Mouse (Mus musculus) liver, embryonic 16.5 days (tissue): ENCODE results near the gene Hoxa3. TPM values are rescaled to one million over a fixed set of nuclear protein-coding genes. Genes with fewer than 3 reads are reported as not detected.

Source experiments
- ATAC-seq: fragments of 200-750 bp; cut with Nextera tagmentation; 2 replicates; pipeline ENCODE4 v1.8.0; 2017; ENCODE audit warnings: low read depth, mild to moderate bottlenecking, moderate number of reproducible peaks, moderate library complexity
- H3K27ac ChIP-seq: fragments of 300-500 bp; sonication (generic); 2 replicates; pipeline ENCODE4 v1.5.1; 2014; ENCODE audit warnings: mild to moderate bottlenecking, low read length
- H3K27me3 ChIP-seq: fragments of 300-500 bp; sonication (generic); 2 replicates; pipeline ENCODE4 v1.6.1; 2014; ENCODE audit warnings: low read depth, low read length, mixed read lengths; ENCODE audit not compliant: control insufficient read depth, insufficient read depth
- H3K36me3 ChIP-seq: fragments of 300-500 bp; sonication (generic); 2 replicates; pipeline ENCODE4 v1.6.1; 2014; ENCODE audit warnings: mild to moderate bottlenecking; ENCODE audit not compliant: control insufficient read depth, insufficient read depth
- H3K4me1 ChIP-seq: fragments of 300-500 bp; sonication (generic); 2 replicates; pipeline ENCODE4 v1.6.1; 2014; ENCODE audit warnings: low read depth, low read length, mixed read lengths; ENCODE audit not compliant: control insufficient read depth
- H3K4me2 ChIP-seq: fragments of 300-500 bp; sonication (generic); 2 replicates; pipeline ENCODE4 v1.6.1; 2014; ENCODE audit warnings: low read depth, low read length, mixed read lengths
- H3K4me3 ChIP-seq: fragments of 300-500 bp; sonication (generic); 2 replicates; pipeline ENCODE4 v1.5.1; 2014; ENCODE audit warnings: low read depth, mild to moderate bottlenecking, low read length
- H3K9ac ChIP-seq: fragments of 300-500 bp; sonication (generic); 2 replicates; pipeline ENCODE4 v1.6.1; 2014; ENCODE audit warnings: low read depth, low read length
- H3K9me3 ChIP-seq: fragments of 300-500 bp; sonication (generic); replicated peaks from 2 replicates; pipeline ENCODE4 v1.6.1; 2016; ENCODE audit warnings: low read length; ENCODE audit not compliant: control insufficient read depth
- WGBS: fragments of 180-500 bp; shearing (Covaris S2); extraction: QIAGEN DNeasy Blood & Tissue Kit; methylation state at CpG from one replicate; pipeline ENCODE4 v1.1.7; 2014; ENCODE audit not compliant: insufficient replicate concordance; 5-methylcytosine and 5-hydroxymethylcytosine counted together
- polyA plus RNA-seq: library from polyadenylated mRNA; unstranded; fragments of >200 nt; fragmentation: Nextera tagmentation; extraction: Ambion mirVana; gene quantifications from 2 replicates; pipeline ENCODE4 v1.2.1, GENCODE M21; 2015

Hoxa3 gene
- polyA plus RNA-seq, 1 experiment from 2014 or later: 0.27 TPM

DNA sequence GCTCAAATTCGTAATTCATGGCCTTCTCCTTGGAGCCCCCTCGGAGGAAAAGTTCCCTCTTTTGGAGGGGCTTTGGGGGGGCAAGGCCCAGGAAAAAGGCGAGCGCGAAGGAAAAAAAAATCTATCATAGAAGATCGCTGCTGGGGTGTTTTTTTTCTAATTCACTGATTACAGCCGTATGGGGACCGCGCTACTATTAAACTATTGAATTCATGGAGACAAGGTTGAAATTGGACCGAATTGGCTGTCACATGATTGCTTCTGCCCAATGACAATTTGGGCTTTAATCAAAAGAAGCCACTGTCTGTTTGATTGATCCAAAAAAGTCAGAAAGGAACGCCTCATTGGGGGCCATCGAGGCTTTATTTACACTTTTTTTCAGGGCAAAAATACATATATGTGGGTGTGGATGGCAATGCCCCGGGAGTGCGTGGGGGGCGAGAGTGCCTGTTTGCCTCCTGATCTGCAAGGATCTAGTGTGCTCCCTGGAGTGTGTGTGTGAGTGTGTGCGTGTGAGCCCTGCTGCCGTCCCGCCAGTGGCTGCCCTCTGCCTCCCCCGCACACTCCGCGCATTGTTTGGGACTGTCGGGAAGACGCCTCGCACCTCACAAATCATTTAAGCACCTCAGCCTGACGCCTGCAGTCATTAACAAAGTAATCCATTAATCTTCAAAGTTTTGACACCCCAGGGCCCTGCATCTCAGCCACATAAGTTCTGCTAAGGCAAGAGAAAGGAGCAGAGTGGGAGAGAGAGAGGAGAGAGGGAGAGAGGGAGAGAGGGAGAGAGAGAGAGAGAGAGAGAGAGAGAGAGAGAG lies 48.3 kb downstream of the Hoxa3 start, which contains the start of gene Hoxa2:
Gene Hoxa2 (minus strand): TSS at position 206 of the 815 bp plus-strand sequence.
- H3K4me3 ChIP-seq: peak within 1 kb of the TSS; percentile 30
- H3K27ac ChIP-seq: no peak within 1 kb of the TSS
- H3K9me3 ChIP-seq: no peaks in the 10 kb centered on the region
- ATAC-seq: no peak
- peaks cover 93% of the 10 kb centered on the region for H3K27me3 ChIP-seq
- H3K4me2 ChIP-seq: 0 out of 2 replicates have a peak within 1 kb of the TSS, but pooled peaks have one; percentile 0
- H3K36me3 ChIP-seq: no peaks in the 10 kb centered on the region
- no peak within 1 kb of the TSS for H3K9ac ChIP-seq
- no peaks in the 10 kb centered on the region for H3K4me1 ChIP-seq
- 2% methylated on average over 25 of the region's 25 CpGs for WGBS

DNA sequence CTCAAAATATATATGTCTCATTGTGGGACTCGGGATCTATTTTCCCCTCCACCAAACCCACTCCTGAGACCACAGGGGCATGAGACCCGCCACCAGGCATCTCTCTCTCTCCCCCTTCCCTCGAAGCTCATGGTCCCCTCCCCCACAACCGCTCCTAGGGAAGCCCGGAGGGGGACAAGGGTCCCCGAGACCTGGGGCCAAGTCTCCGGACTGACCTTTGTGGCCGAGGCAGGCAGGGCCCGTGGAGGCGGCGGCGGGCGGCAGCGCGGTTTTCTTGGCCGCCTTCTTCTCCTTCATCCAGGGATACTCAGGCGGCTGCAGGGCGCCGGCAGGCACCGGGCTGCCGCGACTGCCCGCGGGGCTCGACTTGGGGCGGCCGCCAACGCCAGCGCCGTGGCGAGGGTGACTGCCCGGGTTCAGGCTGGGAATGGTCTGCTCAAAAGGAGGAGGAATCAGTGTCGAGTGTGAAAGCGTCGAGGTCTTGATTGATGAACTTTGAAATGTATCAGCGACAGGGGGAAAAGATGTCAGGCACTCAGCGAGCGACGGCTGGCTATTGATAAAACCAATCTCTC lies 49.0 kb downstream of the Hoxa3 start:
- Histone ChIP-seq H3K4me2 (0 out of 2 replicates have a peak overlapping the region, but pooled peaks have one; percentile 0), H3K27me3 (peaks cover 94% of the 10 kb centered on the region), H3K36me3 (no peaks in the 10 kb centered on the region), H3K27ac (no peak overlapping the region), H3K4me1 (no peaks in the 10 kb centered on the region), H3K9me3 (no peaks in the 10 kb centered on the region), H3K4me3 (peak overlapping the region; percentile 30), H3K9ac (no peak overlapping the region)
- ATAC-seq: no peak
- 1% methylated on average over 39 of the region's 39 CpGs for WGBS

DNA sequence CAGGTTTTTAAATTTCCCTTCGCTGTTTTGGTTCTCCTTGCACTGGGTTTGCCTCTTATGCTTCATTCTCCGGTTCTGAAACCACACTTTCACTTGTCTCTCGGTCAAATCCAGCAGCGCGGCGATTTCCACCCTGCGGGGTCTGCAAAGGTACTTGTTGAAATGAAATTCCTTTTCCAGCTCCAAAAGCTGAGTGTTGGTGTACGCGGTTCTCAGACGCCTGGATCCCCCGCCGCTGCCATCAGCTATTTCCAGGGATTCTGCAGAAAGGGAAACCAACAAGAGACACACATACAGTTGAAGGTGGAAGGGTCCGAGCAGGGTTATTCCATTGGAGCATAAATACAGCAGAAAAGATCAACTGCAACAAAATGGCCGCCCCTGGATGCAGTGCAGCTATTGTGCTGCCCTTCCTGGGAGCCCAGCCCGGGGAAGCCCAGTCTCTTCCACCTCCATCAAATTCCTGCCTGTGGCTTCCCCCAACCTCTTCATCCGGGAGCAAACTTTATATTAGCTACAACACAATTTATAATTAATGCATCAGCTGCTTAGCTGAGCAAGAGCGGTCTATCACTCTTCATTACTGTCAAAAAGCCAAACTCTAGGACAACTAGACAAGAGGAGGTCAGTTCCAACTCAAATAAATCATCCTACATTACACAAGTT lies 49.6 kb downstream of the Hoxa3 start:
- peaks cover 96% of the 10 kb centered on the region for H3K27me3 ChIP-seq

DNA sequence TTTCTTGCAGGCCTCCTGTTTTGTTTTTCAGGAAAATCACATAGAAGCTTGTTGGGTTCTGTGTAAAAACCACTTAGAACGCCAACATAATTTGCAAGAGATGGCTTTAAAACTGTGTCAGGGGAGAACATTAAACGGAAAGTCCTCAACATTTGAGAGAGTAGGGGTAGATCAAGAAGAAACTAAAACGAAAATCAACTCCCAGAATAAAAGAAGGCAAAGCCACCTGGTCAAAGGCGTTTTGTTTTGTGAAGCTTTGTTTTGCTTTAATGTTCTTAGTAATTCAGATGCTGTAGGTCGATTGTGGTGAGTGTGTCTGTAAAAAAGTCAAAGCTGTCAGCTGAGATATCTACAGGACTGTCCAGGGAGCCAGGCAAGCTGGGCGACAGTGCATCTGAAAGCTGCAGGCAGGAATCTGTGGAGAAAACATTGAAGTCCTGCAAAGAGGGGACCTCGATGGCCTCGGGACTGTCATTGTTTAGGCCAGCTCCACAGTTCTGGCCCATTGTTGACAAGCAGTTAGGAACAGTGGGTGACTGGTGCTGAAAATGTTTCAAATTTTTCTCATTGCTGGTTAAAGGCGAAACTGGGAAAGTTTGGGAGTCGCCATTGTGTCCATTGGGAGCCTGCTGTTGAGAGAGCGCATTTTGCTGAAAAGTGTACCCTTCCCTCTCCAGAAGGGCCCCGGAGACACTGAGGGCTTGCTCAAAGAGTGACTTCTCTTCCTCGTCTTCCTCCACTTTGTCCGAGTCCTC lies 50.3 kb downstream of the Hoxa3 start:
- peaks cover 96% of the 10 kb centered on the region for H3K27me3 ChIP-seq
- H3K4me1 ChIP-seq: no peaks in the 10 kb centered on the region
- H3K4me2 ChIP-seq: no peak overlapping the region
- no peaks in the 10 kb centered on the region for H3K9me3 ChIP-seq
- no peak overlapping the region for H3K9ac ChIP-seq
- WGBS: 14% methylated on average over 14 of the region's 14 CpGs
- no peak for ATAC-seq
- H3K27ac ChIP-seq: no peak overlapping the region
- H3K4me3 ChIP-seq: no peak overlapping the region
- no peaks in the 10 kb centered on the region for H3K36me3 ChIP-seq

More for the DNA sequence above, 49.6 kb downstream of the Hoxa3 start:
- no peaks in the 10 kb centered on the region for H3K9me3 ChIP-seq
- 9% methylated on average over 17 of the region's 17 CpGs for WGBS
- H3K4me2 ChIP-seq: no peak overlapping the region
- H3K4me1 ChIP-seq: no peaks in the 10 kb centered on the region
- no peaks in the 10 kb centered on the region for H3K36me3 ChIP-seq
- peak overlapping the region; percentile 30; the same call in 1 of the 2 replicates for H3K4me3 ChIP-seq
- no peak overlapping the region for H3K27ac ChIP-seq
- no peak overlapping the region for H3K9ac ChIP-seq
- no peak for ATAC-seq

DNA sequence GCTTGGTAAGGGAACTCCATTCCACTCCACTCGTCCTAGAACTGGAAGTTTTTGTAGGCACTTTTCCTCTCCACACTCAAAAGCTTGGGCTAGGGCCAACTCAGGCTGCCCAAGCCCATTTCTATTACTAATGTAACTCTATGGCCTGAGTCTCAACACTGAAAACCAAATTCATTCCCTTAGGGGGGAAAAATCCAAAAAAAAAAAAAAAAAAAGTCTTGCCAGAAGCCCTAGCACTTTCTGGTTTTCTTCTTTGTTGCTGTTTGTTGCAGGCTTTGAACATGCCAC lies 51.1 kb downstream of the Hoxa3 start:
- H3K27me3 ChIP-seq: peaks cover 96% of the 10 kb centered on the region
- 33% methylated on average over 1 of the region's 1 CpGs for WGBS
- no peaks in the 10 kb centered on the region for H3K36me3 ChIP-seq
- no peak overlapping the region for H3K9ac ChIP-seq
- no peaks in the 10 kb centered on the region for H3K9me3 ChIP-seq
- no peak for ATAC-seq
- no peak overlapping the region for H3K4me2 ChIP-seq
- H3K4me1 ChIP-seq: no peaks in the 10 kb centered on the region
- no peak overlapping the region for H3K4me3 ChIP-seq
- no peak overlapping the region for H3K27ac ChIP-seq

DNA sequence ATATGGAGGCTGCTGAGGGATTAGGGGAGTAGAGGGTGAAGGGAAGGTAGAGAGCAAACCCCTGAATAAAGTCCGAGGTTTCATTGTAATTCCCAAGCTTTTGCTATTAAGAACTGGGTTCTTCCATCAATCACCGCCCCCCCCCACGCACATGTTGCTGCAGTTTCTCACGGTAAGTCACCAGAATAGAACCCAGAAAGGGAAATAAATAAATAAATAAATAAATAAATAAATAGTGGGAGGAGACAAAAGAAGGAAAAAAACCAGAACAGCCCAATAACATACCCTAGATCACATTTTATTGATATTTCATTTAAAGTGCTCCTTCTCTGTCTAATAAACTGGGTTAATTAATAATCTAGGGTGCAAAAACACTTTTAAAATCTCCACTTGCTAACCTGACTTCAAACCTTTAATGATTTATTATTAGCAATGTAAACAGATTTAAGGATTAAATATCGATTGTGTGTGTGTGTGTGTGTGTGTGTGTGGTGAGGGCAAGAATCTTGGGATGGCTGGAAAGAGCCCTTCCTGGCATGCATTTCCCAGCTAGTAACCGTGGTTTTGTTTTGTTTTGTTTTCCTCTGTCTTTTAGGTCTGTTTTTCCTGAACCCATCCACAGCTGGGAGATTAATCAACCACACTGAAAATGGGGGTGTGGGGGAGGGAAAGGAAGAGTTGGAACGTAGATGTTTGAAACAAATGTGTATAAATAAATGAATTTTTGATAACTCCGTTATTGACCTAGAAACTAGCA lies 51.6 kb downstream of the Hoxa3 start:
- H3K27ac ChIP-seq: no peak overlapping the region
- no peaks in the 10 kb centered on the region for H3K36me3 ChIP-seq
- no peak overlapping the region for H3K4me3 ChIP-seq
- no peak overlapping the region for H3K4me2 ChIP-seq
- no peaks in the 10 kb centered on the region for H3K4me1 ChIP-seq
- no peaks in the 10 kb centered on the region for H3K9me3 ChIP-seq
- ATAC-seq: no peak
- 25% methylated on average over 8 of the region's 8 CpGs for whole genome bisulfite sequencing
- peaks cover 96% of the 10 kb centered on the region for H3K27me3 ChIP-seq
- H3K9ac ChIP-seq: no peak overlapping the region

DNA sequence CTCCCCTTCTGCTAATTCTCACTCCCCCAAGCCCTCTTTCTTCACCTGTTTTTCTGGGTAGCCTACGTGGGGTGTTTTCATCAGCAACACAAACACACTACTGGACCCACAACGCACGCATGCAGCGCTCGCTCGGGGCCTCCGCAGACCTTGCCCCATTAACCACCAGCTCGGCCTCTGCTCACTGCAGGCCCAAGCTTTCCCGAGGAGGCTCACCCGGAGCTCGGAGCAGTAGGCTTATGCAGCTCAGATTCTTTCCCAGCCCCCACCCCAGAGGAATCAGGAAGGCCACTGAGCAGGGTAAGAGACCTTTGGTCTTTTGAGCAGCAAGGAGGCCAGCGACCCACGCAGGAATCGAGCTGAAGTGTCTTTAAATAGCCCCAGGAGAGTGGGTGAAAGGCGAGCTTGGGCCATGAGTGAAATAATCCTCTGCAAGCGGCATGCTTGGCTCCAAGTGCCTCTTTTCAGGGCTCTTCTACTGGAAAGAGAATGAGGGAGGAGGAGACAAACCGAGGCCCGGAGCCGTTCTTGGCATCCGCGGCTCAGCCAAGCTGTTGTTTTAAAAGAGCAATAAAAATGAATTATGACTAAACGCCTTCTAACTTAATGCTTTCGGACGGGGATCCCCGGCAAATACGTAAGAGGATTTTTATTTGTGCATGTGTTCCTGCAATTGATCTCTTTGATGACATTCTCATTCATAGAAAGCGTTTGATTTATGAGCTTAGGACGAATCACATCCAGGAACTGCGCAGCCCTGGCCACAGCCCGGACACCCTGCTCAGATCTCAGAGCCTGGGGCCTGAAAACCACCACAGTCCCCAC lies 52.4 kb downstream of the Hoxa3 start:
- Histone ChIP-seq H3K9me3 (no peaks in the 10 kb centered on the region), H3K27me3 (peaks cover 95% of the 10 kb centered on the region), H3K4me2 (no peak overlapping the region), H3K9ac (no peak overlapping the region), H3K36me3 (no peaks in the 10 kb centered on the region), H3K27ac (no peak overlapping the region), H3K4me1 (no peaks in the 10 kb centered on the region), H3K4me3 (no peak overlapping the region)
- ATAC-seq: no peak
- 16% methylated on average over 30 of the region's 30 CpGs for WGBS

DNA sequence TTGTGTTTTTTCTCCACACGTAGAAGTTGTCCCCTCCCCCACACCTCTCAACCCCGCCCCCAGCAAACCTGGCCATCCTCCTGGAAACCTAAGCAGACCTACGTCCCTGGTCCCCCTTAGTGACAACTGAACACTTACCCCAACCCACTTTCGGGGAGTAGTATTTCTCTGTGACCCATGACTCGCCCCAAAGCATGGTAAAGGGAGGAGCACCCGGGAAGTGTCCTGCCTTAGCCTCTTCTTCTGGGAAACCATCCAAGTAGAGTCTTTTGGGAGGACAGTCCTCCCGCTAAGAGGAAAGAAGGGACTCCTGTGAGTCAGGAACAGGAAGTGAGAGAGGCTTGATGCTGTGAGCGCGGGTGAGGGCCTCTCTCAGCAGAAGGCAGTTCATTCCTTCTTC lies 53.2 kb downstream of the Hoxa3 start:
- H3K27ac ChIP-seq: no peak overlapping the region
- no peak overlapping the region for H3K4me3 ChIP-seq
- WGBS: 11% methylated on average over 9 of the region's 9 CpGs
- H3K4me2 ChIP-seq: no peak overlapping the region
- ATAC-seq: no peak
- H3K4me1 ChIP-seq: no peaks in the 10 kb centered on the region
- H3K36me3 ChIP-seq: no peaks in the 10 kb centered on the region
- H3K9ac ChIP-seq: no peak overlapping the region
- no peaks in the 10 kb centered on the region for H3K9me3 ChIP-seq
- H3K27me3 ChIP-seq: peaks cover 94% of the 10 kb centered on the region
